Mouse (Mus musculus) embryonic facial prominence, embryonic 14.5 days (tissue): ENCODE data around the gene Fam117a. TPM values are rescaled to one million over a fixed set of nuclear protein-coding genes. Genes with fewer than 3 reads are reported as not detected.
A peak's percentile ranks its signal among the peaks of the same experiment; 100 is the strongest.

ENCODE experiments used
- ATAC-seq: fragments of 200-750 bp; cut with Nextera tagmentation; 2 replicates; pipeline ENCODE4 v1.8.0; 2017; ENCODE audit warnings: low read depth, moderate number of reproducible peaks, moderate TSS enrichment
- DNase-seq: peaks from one replicate; pipeline ENCODE4 v3.0.0-alpha.2; 2015; ENCODE audit warnings: low spot score
- H3K27ac ChIP-seq: fragments of 300-500 bp; sonication (generic); replicated peaks from 2 replicates; pipeline ENCODE4 v1.5.1; 2014; ENCODE audit warnings: low read depth, mild to moderate bottlenecking, low read length, moderate library complexity
- H3K27me3 ChIP-seq: fragments of 300-500 bp; sonication (generic); replicated peaks from 2 replicates; pipeline ENCODE4 v1.6.1; 2014; ENCODE audit warnings: low read length; ENCODE audit not compliant: control insufficient read depth, insufficient read depth
- H3K36me3 ChIP-seq: fragments of 300-500 bp; sonication (generic); 2 replicates; pipeline ENCODE4 v1.6.1; 2014; ENCODE audit warnings: low read length, mixed read lengths; ENCODE audit not compliant: control insufficient read depth, insufficient read depth
- H3K4me1 ChIP-seq: fragments of 300-500 bp; sonication (generic); 2 replicates; pipeline ENCODE4 v1.6.1; 2014; ENCODE audit warnings: antibody characterized with exemption, low read length; ENCODE audit not compliant: control insufficient read depth, insufficient read depth
- H3K4me2 ChIP-seq: fragments of 300-500 bp; sonication (generic); 2 replicates; pipeline ENCODE4 v1.6.1; 2014; ENCODE audit warnings: low read depth, mild to moderate bottlenecking, low read length, moderate library complexity, mixed read lengths
- H3K4me3 ChIP-seq: fragments of 300-500 bp; sonication (generic); 2 replicates; pipeline ENCODE4 v1.5.1; 2014; ENCODE audit warnings: low read depth, mild to moderate bottlenecking, low read length
- H3K9ac ChIP-seq: fragments of 300-500 bp; sonication (generic); 2 replicates; pipeline ENCODE4 v1.6.1; 2014; ENCODE audit warnings: low read depth, mild to moderate bottlenecking, low read length, moderate library complexity, mixed read lengths
- H3K9me3 ChIP-seq: fragments of 300-500 bp; sonication (generic); 2 replicates; pipeline ENCODE4 v1.6.1; 2016; ENCODE audit warnings: low read length; ENCODE audit not compliant: control insufficient read depth
- WGBS: fragments of 180-500 bp; shearing (Covaris S2); extraction: QIAGEN DNeasy Blood & Tissue Kit; methylation state at CpG from one replicate; pipeline ENCODE4 v1.1.7; 2014; 5-methylcytosine and 5-hydroxymethylcytosine counted together
- polyA plus RNA-seq: library from polyadenylated mRNA; unstranded; fragments of >200 nt; fragmentation: Nextera tagmentation; extraction: Ambion mirVana; gene quantifications from 2 replicates; pipeline ENCODE4 v1.2.1, GENCODE M21; 2014

Gene Fam117a
- polyA plus RNA-seq, 1 experiment from 2014 or later = 15.5 TPM

DNA sequence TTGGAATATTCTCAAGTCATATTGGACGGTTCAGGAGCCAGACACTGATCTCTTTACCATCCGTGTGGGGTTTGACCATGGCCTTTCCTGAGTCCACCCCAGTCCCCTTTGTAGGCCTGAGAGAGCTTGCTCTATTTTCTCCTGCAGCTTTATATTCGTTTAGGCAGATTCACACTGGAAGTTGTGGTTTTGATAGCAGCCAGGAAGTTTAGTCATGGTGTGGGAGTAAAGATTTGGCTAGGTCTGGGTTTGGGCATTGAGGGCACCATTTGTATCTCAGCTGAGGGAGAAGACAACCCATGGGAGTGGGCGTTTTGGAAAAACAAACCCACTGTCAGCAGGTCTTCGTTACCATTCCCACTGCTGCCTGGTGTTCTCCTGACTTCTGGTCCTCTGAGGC lies 42.7 kb downstream of the Fam117a start:
- 77% methylated on average over 5 of the region's 5 CpGs for WGBS
- Histone ChIP-seq H3K27ac (no peak overlapping the region), H3K9ac (no peak overlapping the region), H3K4me2 (no peak overlapping the region), H3K9me3 (no peaks in the 10 kb centered on the region), H3K36me3 (peaks cover 63% of the 10 kb centered on the region), H3K4me3 (no peak overlapping the region), H3K27me3 (no peaks in the 10 kb centered on the region), H3K4me1 (no peaks in the 10 kb centered on the region)
- ATAC-seq (no peak), DNase-seq (no peak)

DNA sequence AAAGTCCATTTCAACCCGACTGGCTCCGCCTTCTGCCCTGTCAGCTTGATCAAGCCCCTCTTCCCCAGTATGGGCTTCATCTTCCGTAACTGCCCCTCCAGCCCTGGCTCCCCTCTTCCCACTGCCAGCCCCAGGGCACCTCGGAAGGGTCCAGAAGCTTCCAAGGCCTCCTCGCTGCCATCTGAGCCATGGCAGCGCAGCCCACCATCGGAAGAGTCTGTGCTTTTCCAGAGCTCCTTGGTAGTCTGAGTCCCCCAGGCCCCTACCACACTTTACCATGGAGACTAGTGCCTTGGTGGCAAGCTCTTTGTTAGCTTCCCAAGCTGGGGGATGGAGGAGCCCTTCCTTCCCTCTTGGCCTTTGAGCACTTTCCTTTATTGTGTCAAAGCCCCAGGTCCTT lies 43.9 kb downstream of the Fam117a start:
- ATAC-seq (no peak), DNase-seq (no peak)
- H3K4me1 ChIP-seq = no peaks in the 10 kb centered on the region
- no peak overlapping the region for H3K4me3 ChIP-seq
- no peak overlapping the region for H3K27ac ChIP-seq
- H3K9ac ChIP-seq = no peak overlapping the region
- 92% methylated on average over 7 of the region's 7 CpGs for WGBS
- peaks cover 52% of the 10 kb centered on the region for H3K36me3 ChIP-seq
- H3K27me3 ChIP-seq = no peaks in the 10 kb centered on the region
- H3K9me3 ChIP-seq = no peaks in the 10 kb centered on the region
- no peak overlapping the region for H3K4me2 ChIP-seq

DNA sequence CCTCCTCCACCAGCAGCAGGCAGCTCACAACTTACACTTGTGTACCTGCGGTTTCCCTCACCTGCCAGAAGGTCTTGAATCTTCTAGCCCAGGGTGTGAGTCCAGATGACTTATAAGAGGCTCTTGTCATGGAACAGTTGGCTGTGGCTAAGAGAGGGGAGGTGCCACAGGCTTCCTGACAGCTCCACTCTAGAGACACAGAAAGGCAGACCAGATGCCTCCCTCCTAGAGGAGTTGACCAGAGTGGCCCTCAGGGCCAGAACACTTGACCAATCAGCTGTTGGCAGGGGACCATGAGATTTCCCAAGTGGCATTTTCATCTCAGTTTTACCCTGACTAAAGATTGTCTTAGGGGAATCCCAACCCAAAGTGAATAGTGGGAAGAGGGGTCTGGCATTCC lies 44.3 kb downstream of the Fam117a start:
- no peaks in the 10 kb centered on the region for H3K4me1 ChIP-seq
- WGBS = 89% methylated on average over 1 of the region's 1 CpGs
- H3K36me3 ChIP-seq = peaks cover 48% of the 10 kb centered on the region
- no peaks in the 10 kb centered on the region for H3K9me3 ChIP-seq
- no peak overlapping the region for H3K4me3 ChIP-seq
- H3K9ac ChIP-seq = no peak overlapping the region
- no peak overlapping the region for H3K4me2 ChIP-seq
- no peak overlapping the region for H3K27ac ChIP-seq
- no peaks in the 10 kb centered on the region for H3K27me3 ChIP-seq
- no peak for DNase-seq
- ATAC-seq = no peak

DNA sequence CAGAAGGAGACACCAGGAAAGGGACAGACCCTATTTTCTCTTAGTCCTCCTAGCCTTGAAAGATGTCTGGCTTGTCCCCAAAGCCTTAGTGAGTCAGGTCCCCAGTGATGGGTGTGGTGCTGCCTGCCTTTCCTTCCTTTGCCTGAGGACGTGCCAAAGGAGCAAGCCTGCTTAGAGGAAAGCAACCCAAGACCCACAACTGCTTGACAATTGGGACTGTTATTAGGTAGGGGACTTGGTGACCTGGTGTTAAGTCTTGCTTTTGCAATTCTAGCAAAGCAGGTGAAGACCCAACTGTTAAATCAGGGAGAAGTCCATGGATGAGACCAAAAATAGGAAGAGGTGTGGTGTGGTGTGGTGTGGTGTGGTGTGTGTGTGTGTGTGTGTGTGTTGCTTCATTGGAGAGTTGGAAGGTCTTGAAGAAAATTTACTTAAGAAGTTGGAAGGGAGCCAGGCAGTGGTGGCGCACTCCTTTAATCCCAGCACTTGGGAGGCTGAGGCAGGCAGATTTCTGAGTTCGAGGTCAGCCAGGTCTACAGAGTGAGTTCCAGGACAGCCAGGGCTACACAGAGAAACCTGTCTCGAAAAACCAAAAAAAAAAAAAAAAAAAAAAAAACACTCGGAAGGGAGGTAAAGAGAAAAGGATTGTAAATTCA lies 46.6 kb downstream of the Fam117a start:
- Histone ChIP-seq H3K27me3 (no peaks in the 10 kb centered on the region), H3K9ac (no peak overlapping the region), H3K4me3 (no peak overlapping the region), H3K36me3 (peaks cover 50% of the 10 kb centered on the region), H3K9me3 (no peaks in the 10 kb centered on the region), H3K4me2 (no peak overlapping the region), H3K27ac (no peak overlapping the region), H3K4me1 (no peaks in the 10 kb centered on the region)
- ATAC-seq (no peak), DNase-seq (no peak)
- 79% methylated on average over 5 of the region's 5 CpGs for WGBS

DNA sequence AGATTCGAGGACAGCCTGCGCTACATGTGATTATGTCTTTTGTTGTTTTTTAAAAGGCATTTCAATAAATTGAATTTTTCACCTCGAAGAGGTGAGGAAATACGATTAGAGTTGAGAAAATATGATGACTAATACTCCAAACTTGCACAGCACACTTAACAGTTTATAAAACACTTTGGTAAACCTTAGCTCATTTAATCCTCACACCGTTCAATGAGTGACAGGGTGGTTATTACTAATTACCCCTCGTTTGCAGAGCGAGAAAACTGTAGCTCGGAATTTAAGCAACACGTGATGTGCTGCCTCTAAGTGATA lies 47.1 kb downstream of the Fam117a start:
- Histone ChIP-seq H3K9me3 (no peaks in the 10 kb centered on the region), H3K36me3 (peaks cover 50% of the 10 kb centered on the region), H3K27me3 (no peaks in the 10 kb centered on the region), H3K27ac (no peak overlapping the region), H3K4me2 (peak overlapping the region; percentile 57), H3K4me1 (no peaks in the 10 kb centered on the region), H3K9ac (peak overlapping the region; percentile 87), H3K4me3 (peak overlapping the region; percentile 79)
- ATAC-seq = no peak; the same call in 1 of the 2 replicates
- 41% methylated on average over 9 of the region's 9 CpGs for WGBS
- DNase-seq = no peak

DNA sequence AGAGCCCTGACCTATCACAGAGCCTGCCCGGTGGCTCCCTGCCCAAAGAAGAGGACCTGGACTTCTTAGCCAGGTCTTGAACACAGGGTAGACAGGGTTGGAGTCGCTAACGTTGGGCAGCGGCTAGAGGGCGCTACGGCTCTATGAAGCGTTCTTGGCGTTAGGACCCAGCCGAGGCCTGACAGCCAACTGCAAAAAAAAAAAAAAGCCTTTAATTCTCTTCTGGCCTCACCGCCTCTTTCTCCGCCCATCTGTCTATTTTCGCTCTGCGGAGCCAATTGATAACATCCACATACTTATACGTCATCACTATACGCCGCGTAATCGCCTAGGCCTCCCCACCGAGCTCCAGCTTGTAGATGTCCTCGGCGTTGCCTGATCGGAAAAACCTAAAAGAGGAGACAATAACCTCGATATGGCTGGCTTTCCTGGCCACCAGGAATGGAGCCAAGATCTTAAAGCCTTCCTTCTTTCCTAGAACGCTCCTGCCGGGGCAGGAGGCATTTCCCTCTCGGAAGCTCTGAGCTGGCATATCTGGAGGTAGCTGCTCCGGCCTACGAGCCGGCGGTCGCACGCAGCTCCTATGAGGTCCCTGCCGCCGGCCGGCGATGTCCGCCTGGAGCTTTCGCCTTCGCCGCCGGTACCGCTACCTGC lies 47.6 kb downstream of the Fam117a start, which contains the start of gene Slc35b1:
Gene Slc35b1, plus strand, starts transcription at position 374 of the 654 bp plus-strand sequence.
- peak within 1 kb of the TSS; percentile 57 for H3K4me2 ChIP-seq
- WGBS = under 1% methylated on average over 39 of the region's 42 CpGs
- no peaks in the 10 kb centered on the region for H3K4me1 ChIP-seq
- H3K9me3 ChIP-seq = no peaks in the 10 kb centered on the region
- peak within 1 kb of the TSS; percentile 79 for H3K4me3 ChIP-seq
- ATAC-seq = peak; percentile 97
- H3K27ac ChIP-seq = peak within 1 kb of the TSS; percentile 89
- no peaks in the 10 kb centered on the region for H3K27me3 ChIP-seq
- peak; percentile 100 for DNase-seq
- peak within 1 kb of the TSS; percentile 87 for H3K9ac ChIP-seq
- H3K36me3 ChIP-seq = peaks cover 52% of the 10 kb centered on the region

DNA sequence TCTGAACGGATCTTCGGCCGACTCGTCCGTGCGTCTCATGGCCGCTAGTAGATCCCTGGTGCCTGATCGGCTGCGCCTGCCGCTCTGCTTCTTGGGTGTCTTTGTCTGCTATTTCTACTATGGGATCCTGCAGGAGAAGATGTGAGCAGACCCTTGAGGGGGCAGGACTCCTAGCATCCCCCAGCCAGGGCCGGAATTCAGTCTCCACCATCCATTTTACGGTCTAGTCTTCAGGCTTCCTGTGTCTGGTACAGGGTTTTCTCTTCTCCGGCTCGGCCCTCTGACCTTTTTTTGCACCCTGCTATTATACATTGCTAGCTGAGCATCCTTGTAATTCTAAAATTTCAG lies 48.1 kb downstream of the Fam117a start:
- H3K9ac ChIP-seq = peak overlapping the region; percentile 87
- no peaks in the 10 kb centered on the region for H3K9me3 ChIP-seq
- 0% methylated on average over 14 of the region's 14 CpGs for WGBS
- peak overlapping the region; percentile 57 for H3K4me2 ChIP-seq
- H3K4me1 ChIP-seq = no peaks in the 10 kb centered on the region
- H3K27me3 ChIP-seq = no peaks in the 10 kb centered on the region
- H3K4me3 ChIP-seq = peak overlapping the region; percentile 79
- ATAC-seq = peak; percentile 17; the same call in 1 of the 2 replicates
- DNase-seq = no peak
- peaks cover 57% of the 10 kb centered on the region for H3K36me3 ChIP-seq
- peak overlapping the region; percentile 89 for H3K27ac ChIP-seq

DNA sequence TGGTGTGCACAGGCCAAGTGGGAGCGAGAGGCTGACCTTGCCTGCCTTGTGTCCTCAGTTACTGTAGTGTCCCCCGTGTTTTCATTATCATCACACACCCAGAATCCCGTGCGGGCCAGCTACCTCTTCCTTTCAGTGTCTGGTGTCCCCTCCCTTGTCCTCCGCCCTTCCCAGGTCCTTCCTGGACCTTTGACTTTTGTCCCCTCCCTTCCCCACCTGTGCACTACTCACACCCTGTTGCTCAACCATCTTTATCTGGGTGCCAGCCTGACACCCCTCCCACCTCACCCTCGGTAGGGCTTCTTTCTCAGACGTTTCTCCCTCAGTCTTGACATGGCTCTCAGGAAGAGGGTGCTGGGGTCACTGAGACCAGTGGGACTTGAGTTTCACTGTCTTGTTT lies 50.5 kb downstream of the Fam117a start:
- WGBS = 92% methylated on average over 7 of the region's 7 CpGs
- H3K36me3 ChIP-seq = peaks cover 57% of the 10 kb centered on the region

DNA sequence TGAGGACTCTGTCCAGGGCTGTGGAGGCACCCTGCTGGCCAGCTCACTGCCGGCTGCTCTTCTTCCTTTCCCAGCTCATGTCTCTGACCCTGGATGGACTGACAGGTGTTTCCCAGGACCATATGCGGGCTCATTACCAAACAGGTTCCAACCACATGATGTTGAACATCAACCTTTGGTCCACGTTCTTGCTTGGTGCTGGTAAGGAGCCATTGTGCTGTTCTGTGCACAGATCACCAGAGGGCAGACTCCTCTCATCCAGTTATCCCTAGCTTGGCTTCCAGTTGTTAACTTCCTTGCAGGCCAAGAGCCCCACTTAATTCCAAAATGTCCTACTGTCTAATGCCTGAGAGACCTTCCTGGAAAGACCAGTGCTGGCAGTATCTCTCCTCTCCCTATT lies 52.2 kb downstream of the Fam117a start:
- no peak overlapping the region for H3K27ac ChIP-seq
- no peak for ATAC-seq
- H3K9ac ChIP-seq = no peak overlapping the region
- no peak overlapping the region for H3K4me2 ChIP-seq
- H3K36me3 ChIP-seq = peaks cover 56% of the 10 kb centered on the region
- DNase-seq = no peak
- no peaks in the 10 kb centered on the region for H3K27me3 ChIP-seq
- peaks cover 6% of the 10 kb centered on the region; the same call in 1 of the 2 replicates for H3K4me1 ChIP-seq
- H3K4me3 ChIP-seq = no peak overlapping the region
- no peaks in the 10 kb centered on the region for H3K9me3 ChIP-seq
- WGBS = 76% methylated on average over 3 of the region's 3 CpGs

More for the DNA sequence above, 50.5 kb downstream of the Fam117a start:
- Histone ChIP-seq H3K9me3 (no peaks in the 10 kb centered on the region), H3K4me2 (no peak overlapping the region), H3K4me3 (no peak overlapping the region), H3K4me1 (peaks cover 6% of the 10 kb centered on the region; the same call in 1 of the 2 replicates), H3K27ac (no peak overlapping the region), H3K27me3 (no peaks in the 10 kb centered on the region), H3K9ac (no peak overlapping the region)
- DNase-seq (no peak), ATAC-seq (no peak)
